Mouse (Mus musculus) midbrain, embryonic 12.5 days (tissue): ENCODE results near the gene Mpdz. TPM values are rescaled to one million over a fixed set of nuclear protein-coding genes. Genes with fewer than 3 reads are reported as not detected.

Source experiments
- ATAC-seq: fragments of 200-750 bp; cut with Nextera tagmentation; 2 replicates; pipeline ENCODE4 v1.8.0; 2017; ENCODE audit warnings: low read depth, moderate TSS enrichment, moderate library complexity; ENCODE audit not compliant: low FRiP score
- H3K27ac ChIP-seq: fragments of 300-500 bp; sonication (generic); replicated peaks from 2 replicates; pipeline ENCODE4 v1.5.1; 2016; ENCODE audit warnings: mild to moderate bottlenecking
- H3K27me3 ChIP-seq: fragments of 300-500 bp; sonication (generic); 2 replicates; pipeline ENCODE4 v1.6.1; 2016; ENCODE audit warnings: mild to moderate bottlenecking
- H3K36me3 ChIP-seq: fragments of 300-500 bp; sonication (generic); 2 replicates; pipeline ENCODE4 v1.6.1; 2016
- H3K4me1 ChIP-seq: fragments of 300-500 bp; sonication (generic); 2 replicates; pipeline ENCODE4 v1.6.1; 2016
- H3K4me2 ChIP-seq: fragments of 300-500 bp; sonication (generic); replicated peaks from 2 replicates; pipeline ENCODE4 v1.6.1; 2016; ENCODE audit warnings: mild to moderate bottlenecking, moderate library complexity
- H3K4me3 ChIP-seq: fragments of 300-500 bp; sonication (generic); 2 replicates; pipeline ENCODE4 v1.5.1; 2016; ENCODE audit warnings: mild to moderate bottlenecking
- H3K9ac ChIP-seq: fragments of 300-500 bp; sonication (generic); replicated peaks from 2 replicates; pipeline ENCODE4 v1.6.1; 2016; ENCODE audit warnings: mild to moderate bottlenecking, moderate library complexity
- H3K9me3 ChIP-seq: fragments of 300-500 bp; sonication (generic); 2 replicates; pipeline ENCODE4 v1.6.1; 2016; ENCODE audit warnings: mild to moderate bottlenecking
- WGBS: fragments of 180-500 bp; shearing (Covaris S2); methylation state at CpG from one replicate; pipeline ENCODE4 v1.1.7; 2016; 5-methylcytosine and 5-hydroxymethylcytosine counted together
- polyA plus RNA-seq: library from polyadenylated mRNA; unstranded; fragments of >200 nt; fragmentation: Nextera tagmentation; extraction: Ambion mirVana; gene quantifications from 2 replicates; pipeline ENCODE4 v1.2.1, GENCODE M21; 2016

The Mpdz gene
- polyA plus RNA-seq, 1 experiment from 2014 or later = 46.5 TPM

GRCm38 (mm10) chr4:81443566-81443965 is 951 bp upstream of the Mpdz start:
- H3K27ac ChIP-seq = no peak overlapping the region
- WGBS = 90% methylated on average over 5 of the region's 5 CpGs
- H3K4me2 ChIP-seq = no peak overlapping the region
- no peaks in the 10 kb centered on the region for H3K9me3 ChIP-seq
- H3K4me1 ChIP-seq = peaks cover 9% of the 10 kb centered on the region; the same call in 1 of the 2 replicates
- ATAC-seq = no peak
- no peak overlapping the region for H3K9ac ChIP-seq
- H3K36me3 ChIP-seq = no peaks in the 10 kb centered on the region
- H3K4me3 ChIP-seq = no peak overlapping the region
- peaks cover 9% of the 10 kb centered on the region for H3K27me3 ChIP-seq

- Histone ChIP-seq H3K9ac (no peak overlapping the region), H3K4me1 (no peaks in the 10 kb centered on the region), H3K4me2 (no peak overlapping the region), H3K27me3 (no peaks in the 10 kb centered on the region), H3K36me3 (no peaks in the 10 kb centered on the region), H3K9me3 (no peaks in the 10 kb centered on the region), H3K27ac (no peak overlapping the region), H3K4me3 (no peak overlapping the region)
- WGBS = 96% methylated on average over 3 of the region's 3 CpGs
- no peak for ATAC-seq
These were observed 8.7 kb downstream of the Mpdz start for GRCm38 (mm10) chr4:81433961-81434360.

- Histone ChIP-seq H3K36me3 (no peaks in the 10 kb centered on the region), H3K4me3 (no peak overlapping the region), H3K27ac (no peak overlapping the region), H3K9ac (no peak overlapping the region), H3K4me2 (no peak overlapping the region), H3K27me3 (no peaks in the 10 kb centered on the region), H3K4me1 (no peaks in the 10 kb centered on the region), H3K9me3 (no peaks in the 10 kb centered on the region)
- ATAC-seq = no peak
- WGBS = 93% methylated on average over 4 of the region's 4 CpGs
These were observed 11.8 kb downstream of the Mpdz start for GRCm38 (mm10) chr4:81430826-81431225.

- no peaks in the 10 kb centered on the region for H3K4me1 ChIP-seq
- H3K9me3 ChIP-seq = no peaks in the 10 kb centered on the region
- no peak for ATAC-seq
- 78% methylated on average over 3 of the region's 3 CpGs for WGBS
- no peak overlapping the region for H3K9ac ChIP-seq
- H3K4me3 ChIP-seq = no peak overlapping the region
- H3K36me3 ChIP-seq = no peaks in the 10 kb centered on the region
- no peak overlapping the region for H3K27ac ChIP-seq
- H3K4me2 ChIP-seq = no peak overlapping the region
- no peaks in the 10 kb centered on the region for H3K27me3 ChIP-seq
These were observed 12.5 kb downstream of the Mpdz start for GRCm38 (mm10) chr4:81430105-81430504.

- 79% methylated on average over 2 of the region's 2 CpGs for WGBS
- Histone ChIP-seq H3K36me3 (no peaks in the 10 kb centered on the region), H3K4me3 (no peak overlapping the region), H3K9me3 (no peaks in the 10 kb centered on the region), H3K4me1 (no peaks in the 10 kb centered on the region), H3K9ac (no peak overlapping the region), H3K27me3 (no peaks in the 10 kb centered on the region), H3K27ac (no peak overlapping the region), H3K4me2 (no peak overlapping the region)
- ATAC-seq = no peak
These were observed 12.9 kb downstream of the Mpdz start for GRCm38 (mm10) chr4:81429670-81430069.

- no peak for ATAC-seq
- Histone ChIP-seq H3K36me3 (no peaks in the 10 kb centered on the region), H3K4me1 (no peaks in the 10 kb centered on the region), H3K9me3 (no peaks in the 10 kb centered on the region), H3K9ac (no peak overlapping the region), H3K27ac (no peak overlapping the region), H3K4me3 (no peak overlapping the region), H3K27me3 (no peaks in the 10 kb centered on the region), H3K4me2 (no peak overlapping the region)
- 47% methylated on average over 1 of the region's 1 CpGs for WGBS
These were observed 19.1 kb downstream of the Mpdz start for GRCm38 (mm10) chr4:81423556-81423955.

- Histone ChIP-seq H3K27me3 (no peaks in the 10 kb centered on the region), H3K27ac (no peak overlapping the region), H3K4me1 (no peaks in the 10 kb centered on the region), H3K36me3 (no peaks in the 10 kb centered on the region), H3K4me3 (no peak overlapping the region), H3K4me2 (no peak overlapping the region), H3K9me3 (no peaks in the 10 kb centered on the region), H3K9ac (no peak overlapping the region)
- WGBS = 65% methylated on average over 2 of the region's 2 CpGs
- no peak for ATAC-seq
These were observed 21.0 kb downstream of the Mpdz start for GRCm38 (mm10) chr4:81421621-81422020.

GRCm38 (mm10) chr4:81415324-81416026 is 27.1 kb downstream of the Mpdz start:
- no peak overlapping the region for H3K27ac ChIP-seq
- H3K4me1 ChIP-seq = peaks cover 7% of the 10 kb centered on the region
- peak; percentile 78 for ATAC-seq
- H3K9ac ChIP-seq = no peak overlapping the region
- H3K36me3 ChIP-seq = no peaks in the 10 kb centered on the region
- no peak overlapping the region for H3K4me3 ChIP-seq
- 61% methylated on average over 10 of the region's 10 CpGs for WGBS
- no peaks in the 10 kb centered on the region for H3K27me3 ChIP-seq
- H3K4me2 ChIP-seq = no peak overlapping the region
- H3K9me3 ChIP-seq = no peaks in the 10 kb centered on the region

- no peak overlapping the region for H3K4me2 ChIP-seq
- no peaks in the 10 kb centered on the region for H3K9me3 ChIP-seq
- H3K4me3 ChIP-seq = no peak overlapping the region
- H3K36me3 ChIP-seq = no peaks in the 10 kb centered on the region
- no peaks in the 10 kb centered on the region for H3K27me3 ChIP-seq
- no peak overlapping the region for H3K27ac ChIP-seq
- H3K9ac ChIP-seq = no peak overlapping the region
- WGBS = 68% methylated on average over 8 of the region's 8 CpGs
- no peak; the same call in none of the 2 replicates for ATAC-seq
- H3K4me1 ChIP-seq = peaks cover 7% of the 10 kb centered on the region
These were observed 27.8 kb downstream of the Mpdz start for GRCm38 (mm10) chr4:81414684-81415323.

GRCm38 (mm10) chr4:81396883-81397282 is 45.7 kb downstream of the Mpdz start:
- 85% methylated on average over 6 of the region's 6 CpGs for WGBS
- Histone ChIP-seq H3K27me3 (no peaks in the 10 kb centered on the region), H3K4me3 (no peak overlapping the region), H3K27ac (no peak overlapping the region), H3K4me2 (no peak overlapping the region), H3K9me3 (no peaks in the 10 kb centered on the region), H3K4me1 (no peaks in the 10 kb centered on the region), H3K9ac (no peak overlapping the region), H3K36me3 (peaks cover 9% of the 10 kb centered on the region; the same call in 1 of the 2 replicates)
- no peak for ATAC-seq

GRCm38 (mm10) chr4:81392869-81393268 is 49.7 kb downstream of the Mpdz start:
- H3K27ac ChIP-seq = no peak overlapping the region
- no peak overlapping the region for H3K4me3 ChIP-seq
- H3K9ac ChIP-seq = no peak overlapping the region
- no peak for ATAC-seq
- WGBS = 88% methylated on average over 3 of the region's 3 CpGs
- no peak overlapping the region for H3K4me2 ChIP-seq
- peaks cover 9% of the 10 kb centered on the region; the same call in 1 of the 2 replicates for H3K36me3 ChIP-seq
- no peaks in the 10 kb centered on the region for H3K9me3 ChIP-seq
- H3K27me3 ChIP-seq = no peaks in the 10 kb centered on the region
- peaks cover 9% of the 10 kb centered on the region for H3K4me1 ChIP-seq

- no peaks in the 10 kb centered on the region for H3K9me3 ChIP-seq
- H3K9ac ChIP-seq = no peak overlapping the region
- no peak overlapping the region for H3K4me3 ChIP-seq
- peak overlapping the region; percentile 44; the same call in 1 of the 2 replicates for H3K27ac ChIP-seq
- no peaks in the 10 kb centered on the region for H3K27me3 ChIP-seq
- ATAC-seq = no peak
- peaks cover 4% of the 10 kb centered on the region; the same call in 1 of the 2 replicates for H3K36me3 ChIP-seq
- peaks cover 9% of the 10 kb centered on the region for H3K4me1 ChIP-seq
- no peak overlapping the region for H3K4me2 ChIP-seq
These were observed 53.4 kb downstream of the Mpdz start for GRCm38 (mm10) chr4:81389263-81389662.
